Mouse (Mus musculus): Measurements from ENCODE around the gene Atg14.
"Not testable (repeated sequence)": the region's sequence is repeated elsewhere in the genome, so short reads cannot be mapped to it uniquely, and the experiment has no call there.

Gene Atg14

GRCm38 (mm10) chr14:47570549-47570948 lies at the start of gene Atg14:
TSS of gene Atg14 (minus strand) at chr14:47570649.
- DNase-seq = not testable (repeated sequence)

- DNase-seq = no peak
Observed at GRCm38 (mm10) chr14:47618891-47619290, 48.4 kb upstream of the Atg14 start.

GRCm38 (mm10) chr14:47613254-47613653 lies 42.8 kb upstream of the Atg14 start:
- DNase-seq = no peak

- DNase-seq = peak; percentile 72 to 84
Observed at GRCm38 (mm10) chr14:47597942-47598388, 27.5 kb upstream of the Atg14 start.

- DNase-seq = no peak
Observed at GRCm38 (mm10) chr14:47594426-47595103, 24.1 kb upstream of the Atg14 start.

- no peak for DNase-seq
Observed at GRCm38 (mm10) chr14:47590391-47590975, 20.0 kb upstream of the Atg14 start.

GRCm38 (mm10) chr14:47589444-47589843 lies 19.0 kb upstream of the Atg14 start:
- no peak for DNase-seq

GRCm38 (mm10) chr14:47584346-47584745 lies 13.9 kb upstream of the Atg14 start:
- no peak for DNase-seq

- peak; percentile 8 to 15 for DNase-seq
Observed at GRCm38 (mm10) chr14:47581681-47582080, 11.2 kb upstream of the Atg14 start.

GRCm38 (mm10) chr14:47581280-47581679 lies 10.8 kb upstream of the Atg14 start:
- DNase-seq = peak in 1 of 2 experiments; percentile 14

GRCm38 (mm10) chr14:47578086-47578485 lies 7.6 kb upstream of the Atg14 start:
- DNase-seq = peak; percentile 69 to 77

- DNase-seq = no peak
Observed at GRCm38 (mm10) chr14:47576687-47577086, 6.2 kb upstream of the Atg14 start.

- peak in 1 of 2 experiments; percentile 3 for DNase-seq
Observed at GRCm38 (mm10) chr14:47574721-47575120, 4.3 kb upstream of the Atg14 start.

GRCm38 (mm10) chr14:47572707-47573106 lies 2.3 kb upstream of the Atg14 start:
- no peak for DNase-seq

- DNase-seq = peak; percentile 96 to 99
Observed at GRCm38 (mm10) chr14:47567962-47568652, 2.3 kb downstream of the Atg14 start.

GRCm38 (mm10) chr14:47563106-47563505 lies 7.3 kb downstream of the Atg14 start:
- no peak for DNase-seq

GRCm38 (mm10) chr14:47562530-47562929 lies 7.9 kb downstream of the Atg14 start:
- no peak for DNase-seq

- no peak for DNase-seq
Observed at GRCm38 (mm10) chr14:47560714-47561113, 9.7 kb downstream of the Atg14 start.

- DNase-seq = no peak
Observed at GRCm38 (mm10) chr14:47555225-47555624, 15.2 kb downstream of the Atg14 start.

GRCm38 (mm10) chr14:47554236-47554635 lies 16.2 kb downstream of the Atg14 start:
- no peak for DNase-seq

GRCm38 (mm10) chr14:47553380-47553779 lies 17.1 kb downstream of the Atg14 start:
- no peak for DNase-seq

GRCm38 (mm10) chr14:47551668-47552067 lies 18.8 kb downstream of the Atg14 start:
- DNase-seq = no peak

GRCm38 (mm10) chr14:47544877-47545276 lies 25.6 kb downstream of the Atg14 start:
- no peak for DNase-seq

- no peak for DNase-seq
Observed at GRCm38 (mm10) chr14:47544286-47544685, 26.2 kb downstream of the Atg14 start.
